In the genomic region with DNA sequence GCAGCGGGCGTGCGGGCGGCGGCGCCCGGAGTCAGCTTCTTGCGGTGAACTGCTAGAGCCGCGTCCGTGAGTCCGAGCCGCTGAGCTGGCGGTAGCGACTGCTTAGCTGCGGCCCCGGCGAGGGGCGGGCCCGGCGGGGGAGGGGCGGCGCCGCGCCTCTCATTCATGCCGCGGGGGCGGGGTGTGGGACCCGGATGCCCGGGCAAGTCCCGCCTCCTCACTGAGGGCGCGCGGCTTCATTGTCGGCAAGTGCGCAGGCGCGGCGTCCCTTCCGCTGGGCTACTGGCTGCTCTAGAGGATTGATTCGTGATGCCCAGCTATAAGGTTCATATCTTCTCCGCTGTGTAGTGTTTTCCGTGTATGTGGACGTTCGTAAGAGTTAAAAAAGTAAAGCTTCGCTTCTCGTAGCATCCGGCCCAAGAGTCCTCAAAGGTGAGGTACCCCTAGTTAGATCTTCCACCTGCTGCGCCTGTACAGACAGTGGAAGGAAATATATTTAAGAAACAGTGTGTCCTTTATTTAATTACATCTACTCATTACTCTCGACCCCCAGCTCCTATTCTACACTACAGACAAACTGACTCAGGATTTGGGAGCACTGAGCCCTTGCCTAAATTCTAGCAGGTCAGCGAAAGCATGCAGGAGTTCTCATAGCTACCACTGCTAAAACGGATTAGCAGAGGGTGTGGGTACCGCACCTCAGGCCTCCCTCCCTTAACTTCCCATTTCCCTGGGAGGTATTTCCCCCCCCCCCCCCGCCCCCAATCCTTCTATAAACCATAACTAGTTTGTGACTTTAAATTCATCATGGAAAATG, we compare ENCODE assay signal across 8 mouse cellular contexts. TPM values are rescaled to one million over a fixed set of nuclear protein-coding genes. Genes with fewer than 3 reads are reported as not detected.
DNase-seq lines count a peak whose midpoint lies in the region; ATAC-seq and TF ChIP-seq lines count a peak whose summit lies in the region.

A gene (minus strand): TSS at position 146 of the 817 bp plus-strand sequence.

- peak; percentile 90 to 94 for DNase-seq in CD8-positive naive resting alpha-beta T cell, adult 2 months (ENCODE audit: low read depth in 2 of 2, low spot score in 2 of 2)
- peak; percentile 90 for DNase-seq in c-Kit-positive CD71-negative TER-119-negative erythroid progenitor cells, embryonic 14.5 days (ENCODE audit: low read depth)
- DNase-seq in forebrain, embryonic 11.5 days (ENCODE audit: low spot score), result peak; percentile 99
- peak; percentile 89 for DNase-seq in heart, postnatal 0 days (ENCODE audit: low spot score)
- DNase-seq in kidney, postnatal 4 days, result peak; percentile 99

- peak; percentile 96 for ATAC-seq in forebrain, embryonic 11.5 days (replicated peaks; ENCODE audit: low FRiP score)
- ATAC-seq in heart, postnatal 0 days (ENCODE audit: insufficient read depth, low read depth), result peak; percentile 98
- peak; percentile 98 for ATAC-seq in liver, embryonic 16.5 days (ENCODE audit: low read depth)
- ATAC-seq in neural tube, embryonic 13.5 days (ENCODE audit: low read depth), result peak; percentile 97

- no peaks in the 10 kb centered on the region for H3K27me3 ChIP-seq in forebrain, embryonic 11.5 days (ENCODE audit: control insufficient read depth, insufficient read depth, low read length)
- no peaks in the 10 kb centered on the region for H3K27me3 ChIP-seq in heart, postnatal 0 days (ENCODE audit: control insufficient read depth, insufficient read depth, low read length)
- H3K27me3 ChIP-seq in liver, embryonic 16.5 days (ENCODE audit: control insufficient read depth, insufficient read depth, low read depth, low read length), result no peaks in the 10 kb centered on the region
- H3K27me3 ChIP-seq in neural tube, embryonic 13.5 days, result no peaks in the 10 kb centered on the region
- no peaks in the 10 kb centered on the region for H3K27me3 ChIP-seq in testis, adult 2 months (ENCODE audit: control insufficient read depth, insufficient read depth, low read length)

- no peaks in the 10 kb centered on the region for H3K9me3 ChIP-seq in forebrain, embryonic 11.5 days (ENCODE audit: control insufficient read depth, low read length)
- H3K9me3 ChIP-seq in heart, postnatal 0 days (replicated peaks; ENCODE audit: control insufficient read depth, low read length), result no peaks in the 10 kb centered on the region
- no peaks in the 10 kb centered on the region for H3K9me3 ChIP-seq in liver, embryonic 16.5 days (replicated peaks; ENCODE audit: control insufficient read depth, low read length)
- H3K9me3 ChIP-seq in neural tube, embryonic 13.5 days, result no peaks in the 10 kb centered on the region

- H3K4me3 ChIP-seq in forebrain, embryonic 11.5 days (ENCODE audit: low read depth, low read length), result peak within 1 kb of the TSS; percentile 89
- H3K4me3 ChIP-seq in heart, postnatal 0 days (ENCODE audit: low read depth, low read length), result peak within 1 kb of the TSS; percentile 86
- peak within 1 kb of the TSS; percentile 86 for H3K4me3 ChIP-seq in liver, embryonic 16.5 days (ENCODE audit: low read depth, low read length)
- peak within 1 kb of the TSS; percentile 96 for H3K4me3 ChIP-seq in neural tube, embryonic 13.5 days
- peak within 1 kb of the TSS; percentile 91 for H3K4me3 ChIP-seq in testis, adult 2 months (ENCODE audit: control insufficient read depth, low read depth, low read length)

- peak; percentile 45; the same call in 1 of the 2 replicates for TF ChIP-seq EP300 in heart, postnatal 0 days (IDR thresholded peaks at IDR 0.05; ENCODE audit: low read depth)

- H3K36me3 ChIP-seq in forebrain, embryonic 11.5 days (ENCODE audit: control insufficient read depth, insufficient read depth, low read length), result no peaks in the 10 kb centered on the region
- no peaks in the 10 kb centered on the region for H3K36me3 ChIP-seq in heart, postnatal 0 days (replicated peaks; ENCODE audit: control insufficient read depth, insufficient read depth, low read length)
- H3K36me3 ChIP-seq in liver, embryonic 16.5 days (ENCODE audit: control insufficient read depth, insufficient read depth), result no peaks in the 10 kb centered on the region
- no peaks in the 10 kb centered on the region for H3K36me3 ChIP-seq in neural tube, embryonic 13.5 days
- no peaks in the 10 kb centered on the region for H3K36me3 ChIP-seq in testis, adult 2 months (ENCODE audit: control insufficient read depth, insufficient read depth, low read length)

- peaks cover 2% of the 10 kb centered on the region; the same call in 1 of the 2 replicates for H3K4me1 ChIP-seq in forebrain, embryonic 11.5 days (replicated peaks; ENCODE audit: control insufficient read depth, insufficient read depth, low read length)
- H3K4me1 ChIP-seq in heart, postnatal 0 days (ENCODE audit: control insufficient read depth, insufficient read depth), result 0 out of 2 replicates have a peak, but pooled peaks cover 11% of the 10 kb centered on the region
- peaks cover 12% of the 10 kb centered on the region for H3K4me1 ChIP-seq in liver, embryonic 16.5 days (ENCODE audit: control insufficient read depth, low read depth, low read length)
- peaks cover 33% of the 10 kb centered on the region for H3K4me1 ChIP-seq in neural tube, embryonic 13.5 days (replicated peaks)
- H3K4me1 ChIP-seq in testis, adult 2 months (ENCODE audit: control insufficient read depth, insufficient read depth, low read length), result peaks cover 4% of the 10 kb centered on the region

- peak within 1 kb of the TSS; percentile 91 for H3K27ac ChIP-seq in forebrain, embryonic 11.5 days (ENCODE audit: low read depth, low read length)
- H3K27ac ChIP-seq in heart, postnatal 0 days (ENCODE audit: low read depth), result peak within 1 kb of the TSS; percentile 68
- peak within 1 kb of the TSS; percentile 71 for H3K27ac ChIP-seq in liver, embryonic 16.5 days (ENCODE audit: low read length)
- H3K27ac ChIP-seq in neural tube, embryonic 13.5 days (replicated peaks), result peak within 1 kb of the TSS; percentile 99
- H3K27ac ChIP-seq in testis, adult 2 months (ENCODE audit: control insufficient read depth, insufficient read depth, low read depth, low read length), result peak within 1 kb of the TSS; percentile 83

- under 1% methylated on average over 48 of the region's 54 CpGs for WGBS in forebrain, embryonic 11.5 days
- WGBS in heart, postnatal 0 days, result under 1% methylated on average over 47 of the region's 54 CpGs
- under 1% methylated on average over 54 of the region's 54 CpGs for WGBS in liver, embryonic 16.5 days (ENCODE audit: insufficient replicate concordance)
- under 1% methylated on average over 52 of the region's 54 CpGs for WGBS in neural tube, embryonic 13.5 days

- no peak for TF ChIP-seq CTCF in heart, postnatal 0 days (IDR thresholded peaks at IDR 0.05; ENCODE audit: low read depth)
- no peak for TF ChIP-seq CTCF in testis, adult 2 months (IDR thresholded peaks at IDR 0.05; ENCODE audit: control insufficient read depth, insufficient read depth, insufficient replicate concordance, low read depth, low read length)

- peak; percentile 79 for TF ChIP-seq POLR2A in testis, adult 2 months (IDR thresholded peaks at IDR 0.05; ENCODE audit: control insufficient read depth, low read depth, low read length)

- peak within 1 kb of the TSS; percentile 69 for H3K4me2 ChIP-seq in forebrain, embryonic 11.5 days (ENCODE audit: low read depth, low read length, severe bottlenecking)
- peak within 1 kb of the TSS; percentile 94 for H3K4me2 ChIP-seq in heart, postnatal 0 days (ENCODE audit: low read depth, low read length)
- peak within 1 kb of the TSS; percentile 100 for H3K4me2 ChIP-seq in liver, embryonic 16.5 days (ENCODE audit: low read depth, low read length)
- H3K4me2 ChIP-seq in neural tube, embryonic 13.5 days, result peak within 1 kb of the TSS; percentile 67

- peak within 1 kb of the TSS; percentile 93 for H3K9ac ChIP-seq in forebrain, embryonic 11.5 days (ENCODE audit: low read length)
- H3K9ac ChIP-seq in heart, postnatal 0 days (replicated peaks; ENCODE audit: low read depth, low read length), result peak within 1 kb of the TSS; percentile 69
- peak within 1 kb of the TSS; percentile 90 for H3K9ac ChIP-seq in liver, embryonic 16.5 days (ENCODE audit: low read depth, low read length)
- peak within 1 kb of the TSS; percentile 99 for H3K9ac ChIP-seq in neural tube, embryonic 13.5 days

RNA-seq across cellular contexts. Expression of the gene that starts here (rescaled TPM):
- polyA plus RNA-seq in forebrain, embryonic 11.5 days (2014; fragmentation: Nextera tagmentation; extraction: Ambion mirVana), result 8.3 and 9.3 TPM in 2 replicates
- total RNA-seq in heart, postnatal 0 days (2014; rRNA removed; ENCODE audit: low replicate concordance), result 1.0 and 7.7 TPM in 2 replicates
- 1.3 and 1.4 TPM in 2 replicates for polyA plus RNA-seq in heart, postnatal 0 days (2015; fragmentation: Nextera tagmentation; extraction: Ambion mirVana)
- 0.46 and 0.61 TPM in 2 replicates for polyA plus RNA-seq in liver, embryonic 16.5 days (2015; fragmentation: Nextera tagmentation; extraction: Ambion mirVana)
- 17.5 and 18.6 TPM in 2 replicates for polyA plus RNA-seq in neural tube, embryonic 13.5 days (2015; fragmentation: Nextera tagmentation; extraction: Ambion mirVana)
- 55.4 and 64.7 TPM in 2 replicates for polyA plus RNA-seq in testis, adult 2 months (2012; rRNA removed)

Comparison
In these comparisons a context has a peak if more than half of its experiments do, and no peak if none do; other contexts are left out.
1. Peak in every context shown above with its lines: DNase-seq, ATAC-seq, H3K4me3 ChIP-seq and H3K27ac ChIP-seq.
2. Peak in ATAC-seq, H3K4me3 ChIP-seq, H3K27ac ChIP-seq, H3K9ac ChIP-seq and H3K4me2 ChIP-seq in liver, embryonic 16.5 days; RNA of the gene not detected or under 1 TPM.